Mouse (Mus musculus): Measurements from ENCODE around the gene Spns3. TPM values are rescaled to one million over a fixed set of nuclear protein-coding genes. Genes with fewer than 3 reads are reported as not detected.

The Spns3 gene
- polyA plus RNA-seq, 1 experiment from 2014 or later: not detected

DNA sequence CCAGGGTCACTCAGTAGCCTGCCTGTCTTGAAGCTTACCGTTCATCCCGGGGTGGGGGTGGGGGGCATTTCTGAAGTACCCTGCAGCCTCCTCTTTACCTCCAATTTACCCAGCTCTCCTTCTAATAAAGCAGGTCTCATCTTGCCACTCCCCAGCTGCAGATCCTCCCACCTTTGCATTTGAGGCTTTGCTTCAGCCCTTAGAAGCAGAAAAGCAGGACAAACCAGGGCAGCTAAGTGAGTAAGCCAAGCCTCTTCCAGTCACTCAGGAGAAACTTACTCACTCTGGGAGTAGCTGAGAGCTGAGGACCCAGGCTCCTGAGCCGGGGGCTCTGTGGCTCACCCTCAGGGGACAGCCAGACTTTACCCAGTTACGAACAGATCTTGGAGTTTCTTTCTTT is 28.2 kb upstream of the Spns3 start:
- no peak overlapping the region for H3K4me3 ChIP-seq (ENCODE audit: low read depth, low read length)
- no peaks in the 10 kb centered on the region for H3K36me3 ChIP-seq (ENCODE audit: control insufficient read depth, insufficient read depth, low read length)
- H3K27ac ChIP-seq (ENCODE audit: low read depth, low read length): no peak overlapping the region
- no peak overlapping the region for H3K4me2 ChIP-seq (ENCODE audit: low read depth, low read length, severe bottlenecking)
- no peaks in the 10 kb centered on the region for H3K9me3 ChIP-seq (ENCODE audit: control insufficient read depth, low read length)
- ATAC-seq (replicated peaks; ENCODE audit: low FRiP score): no peak
- no peak overlapping the region for H3K9ac ChIP-seq (ENCODE audit: low read length)
- no peak for DNase-seq (ENCODE audit: low spot score)
- H3K27me3 ChIP-seq (ENCODE audit: control insufficient read depth, insufficient read depth, low read length): no peaks in the 10 kb centered on the region; the same call in 1 of the 2 replicates
- 76% methylated on average over 4 of the region's 4 CpGs for WGBS
- H3K4me1 ChIP-seq (replicated peaks; ENCODE audit: control insufficient read depth, insufficient read depth, low read length): peaks cover 6% of the 10 kb centered on the region

DNA sequence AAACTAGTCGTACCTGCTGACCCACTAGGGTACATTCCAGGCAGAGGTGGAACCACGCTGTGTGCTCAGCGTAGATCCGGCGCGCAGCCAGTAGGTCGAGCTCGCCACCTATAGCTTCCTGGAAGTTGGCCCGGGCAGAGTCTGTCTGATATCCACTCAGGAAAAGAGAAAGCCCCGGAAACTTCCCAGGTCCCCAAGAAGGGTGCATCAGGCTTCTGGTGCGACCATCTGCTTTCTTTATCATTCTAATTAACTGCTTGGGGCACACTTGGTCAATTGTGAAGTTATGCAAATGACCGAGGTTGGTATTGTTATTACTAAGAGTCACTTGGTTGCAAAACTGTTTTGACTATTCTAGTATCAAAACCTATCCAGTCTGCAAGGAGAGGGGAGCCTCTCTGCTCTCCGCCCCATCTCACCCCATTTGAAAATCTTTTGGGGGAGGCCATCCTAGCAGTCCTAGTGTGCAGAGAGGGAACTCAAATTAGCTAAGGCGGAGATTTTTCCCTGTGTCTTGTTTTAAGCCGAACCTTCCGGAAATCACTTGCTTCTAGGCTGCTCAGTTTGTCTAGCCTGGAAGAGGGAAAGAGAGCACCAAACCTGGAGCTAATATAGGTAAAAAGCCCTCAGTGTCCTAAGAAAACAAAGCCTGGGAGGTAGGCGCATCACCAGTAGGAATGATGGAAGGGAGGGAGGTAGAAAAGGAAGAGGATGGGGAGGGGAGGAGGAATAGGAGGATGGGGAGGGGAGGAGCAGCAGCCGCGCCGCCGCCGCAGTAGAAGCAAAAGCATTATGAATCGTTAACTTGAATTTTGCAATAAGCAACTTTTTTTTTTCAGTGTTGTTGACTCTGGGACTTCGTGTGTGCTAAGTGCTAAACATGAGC is 26.4 kb upstream of the Spns3 start:
- no peak; the same call in 1 of the 2 replicates for ATAC-seq (replicated peaks; ENCODE audit: low FRiP score)
- Histone ChIP-seq H3K27ac (ENCODE audit: low read depth, low read length) (no peak overlapping the region), H3K4me1 (replicated peaks; ENCODE audit: control insufficient read depth, insufficient read depth, low read length) (peaks cover 6% of the 10 kb centered on the region), H3K9ac (ENCODE audit: low read length) (peak overlapping the region; percentile 47), H3K36me3 (ENCODE audit: control insufficient read depth, insufficient read depth, low read length) (no peaks in the 10 kb centered on the region), H3K27me3 (ENCODE audit: control insufficient read depth, insufficient read depth, low read length) (no peaks in the 10 kb centered on the region; the same call in 1 of the 2 replicates), H3K4me3 (ENCODE audit: low read depth, low read length) (peak overlapping the region; percentile 21), H3K4me2 (ENCODE audit: low read depth, low read length, severe bottlenecking) (peak overlapping the region; percentile 51), H3K9me3 (ENCODE audit: control insufficient read depth, low read length) (no peaks in the 10 kb centered on the region)
- no peak for DNase-seq (ENCODE audit: low spot score)
- 3% methylated on average over 24 of the region's 24 CpGs for WGBS

DNA sequence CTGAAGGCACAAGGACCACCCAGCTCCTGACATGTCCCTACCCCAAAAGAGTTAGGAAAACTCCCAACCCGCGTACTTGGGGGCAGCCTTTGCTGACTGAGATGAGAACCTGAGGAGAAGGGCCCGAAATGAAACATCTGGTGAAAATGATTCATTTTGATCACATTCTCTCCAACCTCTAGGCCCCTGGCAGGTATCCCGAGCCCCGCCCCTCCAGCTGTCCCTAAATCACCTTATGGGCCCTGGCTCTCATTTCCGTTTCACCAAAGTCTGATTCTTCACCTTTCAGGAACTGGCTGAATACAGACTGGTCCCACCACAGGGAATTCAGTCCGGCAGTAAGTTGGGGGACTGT is 25.8 kb upstream of the Spns3 start:
- H3K27ac ChIP-seq (ENCODE audit: low read depth, low read length): no peak overlapping the region
- H3K9ac ChIP-seq (ENCODE audit: low read length): no peak overlapping the region; the same call in 1 of the 2 replicates
- no peaks in the 10 kb centered on the region for H3K36me3 ChIP-seq (ENCODE audit: control insufficient read depth, insufficient read depth, low read length)
- peak overlapping the region; percentile 21; the same call in 1 of the 2 replicates for H3K4me3 ChIP-seq (ENCODE audit: low read depth, low read length)
- DNase-seq (ENCODE audit: low spot score) (no peak), ATAC-seq (replicated peaks; ENCODE audit: low FRiP score) (no peak)
- H3K9me3 ChIP-seq (ENCODE audit: control insufficient read depth, low read length): no peaks in the 10 kb centered on the region
- H3K4me2 ChIP-seq (ENCODE audit: low read depth, low read length, severe bottlenecking): peak overlapping the region; percentile 51
- peaks cover 6% of the 10 kb centered on the region for H3K4me1 ChIP-seq (replicated peaks; ENCODE audit: control insufficient read depth, insufficient read depth, low read length)
- WGBS: 23% methylated on average over 7 of the region's 7 CpGs
- no peaks in the 10 kb centered on the region; the same call in 1 of the 2 replicates for H3K27me3 ChIP-seq (ENCODE audit: control insufficient read depth, insufficient read depth, low read length)

DNA sequence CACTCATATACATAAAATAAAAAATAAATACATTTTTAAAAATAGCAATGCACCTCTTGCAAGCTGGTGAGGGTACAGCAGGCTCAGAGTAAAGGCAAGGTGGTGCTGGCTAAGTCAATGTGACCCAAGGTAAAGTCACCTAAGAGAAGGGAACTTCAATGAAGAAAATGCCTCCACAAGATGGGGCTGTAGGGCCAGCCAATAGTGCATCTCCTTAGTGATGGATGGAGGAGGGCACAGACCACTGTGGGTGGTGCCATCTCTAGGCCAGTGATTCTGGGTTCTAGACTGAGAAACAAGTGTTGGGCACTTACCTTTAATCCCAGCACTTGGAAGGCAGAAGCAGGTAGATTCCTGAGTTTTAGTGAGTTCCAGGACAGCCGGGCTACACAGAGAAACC is 23.5 kb upstream of the Spns3 start:
- Histone ChIP-seq H3K9ac (ENCODE audit: low read length) (no peak overlapping the region), H3K9me3 (ENCODE audit: control insufficient read depth, low read length) (no peaks in the 10 kb centered on the region), H3K4me3 (ENCODE audit: low read depth, low read length) (no peak overlapping the region), H3K4me2 (ENCODE audit: low read depth, low read length, severe bottlenecking) (no peak overlapping the region), H3K27me3 (ENCODE audit: control insufficient read depth, insufficient read depth, low read length) (no peaks in the 10 kb centered on the region; the same call in 1 of the 2 replicates), H3K4me1 (replicated peaks; ENCODE audit: control insufficient read depth, insufficient read depth, low read length) (peaks cover 6% of the 10 kb centered on the region), H3K27ac (ENCODE audit: low read depth, low read length) (no peak overlapping the region), H3K36me3 (ENCODE audit: control insufficient read depth, insufficient read depth, low read length) (no peaks in the 10 kb centered on the region)
- ATAC-seq (replicated peaks; ENCODE audit: low FRiP score): no peak
- 92% methylated on average over 1 of the region's 1 CpGs for WGBS
- no peak for DNase-seq (ENCODE audit: low spot score)

DNA sequence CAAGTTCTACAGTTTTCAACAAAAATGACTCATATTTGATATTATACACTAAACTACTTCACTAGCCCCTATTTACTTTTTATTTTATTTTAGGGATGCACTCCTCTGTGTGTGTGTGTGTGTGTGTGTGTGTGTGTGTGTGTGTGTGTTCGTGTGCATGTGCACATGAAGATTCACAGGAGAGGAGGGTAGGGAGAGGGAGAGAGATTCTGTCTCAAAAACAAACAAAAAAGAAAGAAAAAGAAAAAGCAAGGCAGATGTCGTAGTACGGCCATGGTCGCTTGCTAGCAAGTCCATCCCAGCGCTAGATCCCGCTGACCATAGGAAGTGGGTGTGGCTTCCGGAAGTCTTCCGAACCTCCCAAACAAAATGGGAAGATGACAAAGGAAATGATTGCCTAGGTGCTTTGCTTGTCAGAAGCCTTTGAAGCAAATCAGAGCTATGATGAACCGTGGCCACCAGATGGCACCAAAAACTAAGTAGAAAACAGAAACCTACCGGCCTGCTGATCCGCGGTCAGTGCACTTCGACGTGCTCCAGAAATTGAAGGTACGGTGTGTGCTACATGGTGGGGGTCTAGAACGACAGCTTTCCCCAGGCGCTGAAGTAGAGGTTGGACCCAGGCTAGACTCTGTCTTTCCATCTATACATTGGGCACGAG is 20.1 kb upstream of the Spns3 start:
- no peak overlapping the region for H3K4me3 ChIP-seq (ENCODE audit: low read depth, low read length)
- ATAC-seq (replicated peaks; ENCODE audit: low FRiP score) (peak; percentile 55), DNase-seq (ENCODE audit: low spot score) (peak; percentile 88)
- H3K27ac ChIP-seq (ENCODE audit: low read depth, low read length): no peak overlapping the region
- no peaks in the 10 kb centered on the region for H3K4me1 ChIP-seq (replicated peaks; ENCODE audit: control insufficient read depth, insufficient read depth, low read length)
- H3K27me3 ChIP-seq (ENCODE audit: control insufficient read depth, insufficient read depth, low read length): no peaks in the 10 kb centered on the region
- 4% methylated on average over 18 of the region's 18 CpGs for WGBS
- H3K4me2 ChIP-seq (ENCODE audit: low read depth, low read length, severe bottlenecking): peak overlapping the region; percentile 40; the same call in 1 of the 2 replicates
- H3K9me3 ChIP-seq (ENCODE audit: control insufficient read depth, low read length): no peaks in the 10 kb centered on the region
- no peak overlapping the region for H3K9ac ChIP-seq (ENCODE audit: low read length)
- H3K36me3 ChIP-seq (ENCODE audit: control insufficient read depth, insufficient read depth, low read length): no peaks in the 10 kb centered on the region

- H3K4me2 ChIP-seq (ENCODE audit: low read depth, low read length, severe bottlenecking): no peak overlapping the region
- no peak overlapping the region for H3K9ac ChIP-seq (ENCODE audit: low read length)
- H3K36me3 ChIP-seq (ENCODE audit: control insufficient read depth, insufficient read depth, low read length): no peaks in the 10 kb centered on the region
- H3K4me3 ChIP-seq (ENCODE audit: low read depth, low read length): no peak overlapping the region
- no peak overlapping the region for H3K27ac ChIP-seq (ENCODE audit: low read depth, low read length)
- no peaks in the 10 kb centered on the region for H3K9me3 ChIP-seq (ENCODE audit: control insufficient read depth, low read length)
- no peak for ATAC-seq (replicated peaks; ENCODE audit: low FRiP score)
- no peak for DNase-seq (ENCODE audit: low spot score)
- WGBS: 74% methylated on average over 11 of the region's 11 CpGs
- H3K27me3 ChIP-seq (ENCODE audit: control insufficient read depth, insufficient read depth, low read length): no peaks in the 10 kb centered on the region
- H3K4me1 ChIP-seq (replicated peaks; ENCODE audit: control insufficient read depth, insufficient read depth, low read length): no peaks in the 10 kb centered on the region
Observed at GRCm38 (mm10) chr11:72569671-72570318, 19.5 kb upstream of the Spns3 start.

GRCm38 (mm10) chr11:72569051-72569450 is 18.7 kb upstream of the Spns3 start:
- 61% methylated on average over 8 of the region's 8 CpGs for WGBS

GRCm38 (mm10) chr11:72566816-72567338 is 16.6 kb upstream of the Spns3 start:
- Histone ChIP-seq H3K27me3 (ENCODE audit: control insufficient read depth, insufficient read depth, low read length) (no peaks in the 10 kb centered on the region), H3K9ac (ENCODE audit: low read length) (no peak overlapping the region), H3K4me1 (replicated peaks; ENCODE audit: control insufficient read depth, insufficient read depth, low read length) (no peaks in the 10 kb centered on the region), H3K9me3 (ENCODE audit: control insufficient read depth, low read length) (no peaks in the 10 kb centered on the region), H3K4me3 (ENCODE audit: low read depth, low read length) (no peak overlapping the region), H3K36me3 (ENCODE audit: control insufficient read depth, insufficient read depth, low read length) (no peaks in the 10 kb centered on the region), H3K27ac (ENCODE audit: low read depth, low read length) (no peak overlapping the region), H3K4me2 (ENCODE audit: low read depth, low read length, severe bottlenecking) (no peak overlapping the region)
- DNase-seq (ENCODE audit: low spot score): no peak
- WGBS: 49% methylated on average over 8 of the region's 10 CpGs
- no peak for ATAC-seq (replicated peaks; ENCODE audit: low FRiP score)

More at GRCm38 (mm10) chr11:72569051-72569450, 18.7 kb upstream of the Spns3 start:
- no peaks in the 10 kb centered on the region for H3K9me3 ChIP-seq (ENCODE audit: control insufficient read depth, low read length)
- H3K36me3 ChIP-seq (ENCODE audit: control insufficient read depth, insufficient read depth, low read length): no peaks in the 10 kb centered on the region
- no peaks in the 10 kb centered on the region for H3K4me1 ChIP-seq (replicated peaks; ENCODE audit: control insufficient read depth, insufficient read depth, low read length)
- no peak overlapping the region for H3K9ac ChIP-seq (ENCODE audit: low read length)
- ATAC-seq (replicated peaks; ENCODE audit: low FRiP score) (no peak), DNase-seq (ENCODE audit: low spot score) (no peak)
- no peak overlapping the region for H3K4me2 ChIP-seq (ENCODE audit: low read depth, low read length, severe bottlenecking)
- H3K4me3 ChIP-seq (ENCODE audit: low read depth, low read length): no peak overlapping the region
- no peaks in the 10 kb centered on the region for H3K27me3 ChIP-seq (ENCODE audit: control insufficient read depth, insufficient read depth, low read length)
- no peak overlapping the region for H3K27ac ChIP-seq (ENCODE audit: low read depth, low read length)

Data from forebrain, embryonic 11.5 days (tissue).